Mouse (Mus musculus) neural tube, embryonic 14.5 days (tissue): ENCODE data around the gene Dact3. TPM values are rescaled to one million over a fixed set of nuclear protein-coding genes. Genes with fewer than 3 reads are reported as not detected.

ENCODE experiments used
- ATAC-seq: fragments of 200-750 bp; cut with Nextera tagmentation; 2 replicates; pipeline ENCODE4 v1.8.0; 2017; ENCODE audit warnings: low read depth, mild to moderate bottlenecking, moderate TSS enrichment, moderate library complexity
- H3K27ac ChIP-seq: fragments of 300-500 bp; sonication (generic); 2 replicates; pipeline ENCODE4 v1.5.1; 2014; ENCODE audit warnings: low read depth, mild to moderate bottlenecking, control low read depth, low read length, moderate library complexity, mixed read lengths
- H3K27me3 ChIP-seq: fragments of 300-500 bp; sonication (generic); 2 replicates; pipeline ENCODE4 v1.6.1; 2014; ENCODE audit warnings: low read length; ENCODE audit not compliant: control insufficient read depth, insufficient read depth
- H3K36me3 ChIP-seq: fragments of 300-500 bp; sonication (generic); 2 replicates; pipeline ENCODE4 v1.6.1; 2014; ENCODE audit warnings: low read length, mixed read lengths; ENCODE audit not compliant: control insufficient read depth, insufficient read depth
- H3K4me1 ChIP-seq: fragments of 300-500 bp; sonication (generic); 2 replicates; pipeline ENCODE4 v1.6.1; 2014; ENCODE audit warnings: low read length; ENCODE audit not compliant: control insufficient read depth, insufficient read depth
- H3K4me2 ChIP-seq: fragments of 300-500 bp; sonication (generic); 2 replicates; pipeline ENCODE4 v1.6.1; 2014; ENCODE audit warnings: mild to moderate bottlenecking, low read depth, low read length, control low read depth
- H3K4me3 ChIP-seq: fragments of 300-500 bp; sonication (generic); 2 replicates; pipeline ENCODE4 v1.5.1; 2014; ENCODE audit warnings: low read depth, low read length, control low read depth, mixed read lengths
- H3K9ac ChIP-seq: fragments of 300-500 bp; sonication (generic); replicated peaks from 2 replicates; pipeline ENCODE4 v1.6.1; 2014; ENCODE audit warnings: low read depth, mild to moderate bottlenecking, control low read depth, low read length, mixed read lengths
- H3K9me3 ChIP-seq: fragments of 300-500 bp; sonication (generic); 2 replicates; pipeline ENCODE4 v1.6.1; 2016; ENCODE audit warnings: low read length; ENCODE audit not compliant: control insufficient read depth
- WGBS: fragments of 180-500 bp; shearing (Covaris S2); extraction: QIAGEN DNeasy Blood & Tissue Kit; methylation state at CpG from one replicate; pipeline ENCODE4 v1.1.7; 2014; 5-methylcytosine and 5-hydroxymethylcytosine counted together
- polyA plus RNA-seq: library from polyadenylated mRNA; unstranded; fragments of >200 nt; fragmentation: Nextera tagmentation; extraction: Ambion mirVana; gene quantifications from 2 replicates; pipeline ENCODE4 v1.2.1, GENCODE M21; 2014

Dact3 gene
- polyA plus RNA-seq, 1 experiment from 2014 or later, result 6.1 TPM

GRCm38 (mm10) chr7:16906889-16907559, 31.9 kb downstream of the Dact3 start:
- no peaks in the 10 kb centered on the region for H3K4me1 ChIP-seq
- H3K4me3 ChIP-seq, result no peak overlapping the region
- H3K27ac ChIP-seq, result no peak overlapping the region
- 0 out of 2 replicates have a peak overlapping the region, but pooled peaks have one; percentile 8 for H3K9ac ChIP-seq
- H3K27me3 ChIP-seq, result no peaks in the 10 kb centered on the region
- WGBS, result 93% methylated on average over 40 of the region's 41 CpGs
- no peak overlapping the region for H3K4me2 ChIP-seq
- no peak for ATAC-seq
- H3K9me3 ChIP-seq, result no peaks in the 10 kb centered on the region
- H3K36me3 ChIP-seq, result no peaks in the 10 kb centered on the region

DNA sequence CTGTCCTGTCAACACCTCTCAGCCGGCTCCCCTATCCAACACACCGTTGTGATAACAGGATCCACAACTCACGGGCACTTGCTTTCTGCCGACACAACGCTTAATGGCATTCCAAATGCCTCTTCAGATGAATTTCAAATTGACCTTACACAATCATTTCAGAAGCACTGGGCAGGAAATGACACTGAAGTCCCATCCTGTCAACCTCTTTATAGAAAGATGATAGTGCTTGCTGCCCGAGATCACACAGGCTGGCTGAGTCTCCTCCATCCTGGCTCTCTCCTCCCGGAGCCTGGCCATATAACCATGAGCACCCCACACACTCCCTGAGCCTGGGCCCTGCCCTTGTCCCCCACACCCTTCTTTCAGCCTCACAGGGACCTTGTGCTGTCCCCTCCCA, 32.7 kb downstream of the Dact3 start:
- Histone ChIP-seq H3K4me3 (no peak overlapping the region), H3K4me2 (no peak overlapping the region), H3K27me3 (no peaks in the 10 kb centered on the region), H3K4me1 (no peaks in the 10 kb centered on the region), H3K9me3 (no peaks in the 10 kb centered on the region), H3K27ac (no peak overlapping the region), H3K36me3 (no peaks in the 10 kb centered on the region), H3K9ac (no peak overlapping the region)
- WGBS, result 79% methylated on average over 7 of the region's 7 CpGs
- no peak for ATAC-seq

DNA sequence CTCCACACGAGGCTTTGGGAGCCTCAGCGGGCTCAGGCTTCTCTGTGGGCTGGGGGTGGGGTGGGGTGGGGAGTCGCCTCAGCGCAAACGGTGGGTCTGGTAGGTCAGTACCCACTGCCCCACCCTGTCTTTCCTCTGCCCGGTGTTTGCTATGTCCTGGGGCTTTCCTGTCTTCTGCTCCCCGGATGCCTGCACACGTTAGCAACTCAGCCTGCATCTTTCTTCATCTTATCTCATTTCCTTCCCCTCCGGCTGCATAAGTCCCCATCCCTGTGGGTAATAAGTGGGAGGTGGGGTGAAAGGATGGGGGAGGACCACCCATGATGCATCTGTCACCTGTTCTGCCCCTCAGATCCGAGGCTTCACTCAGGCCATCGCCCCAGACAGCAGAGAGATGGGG, 33.2 kb downstream of the Dact3 start:
- Histone ChIP-seq H3K9me3 (no peaks in the 10 kb centered on the region), H3K27ac (no peak overlapping the region), H3K4me2 (no peak overlapping the region), H3K9ac (peak overlapping the region; percentile 34; the same call in 1 of the 2 replicates), H3K27me3 (no peaks in the 10 kb centered on the region), H3K4me3 (no peak overlapping the region), H3K4me1 (no peaks in the 10 kb centered on the region), H3K36me3 (0 out of 2 replicates have a peak, but pooled peaks cover 3% of the 10 kb centered on the region)
- 64% methylated on average over 11 of the region's 11 CpGs for WGBS
- ATAC-seq, result no peak

DNA sequence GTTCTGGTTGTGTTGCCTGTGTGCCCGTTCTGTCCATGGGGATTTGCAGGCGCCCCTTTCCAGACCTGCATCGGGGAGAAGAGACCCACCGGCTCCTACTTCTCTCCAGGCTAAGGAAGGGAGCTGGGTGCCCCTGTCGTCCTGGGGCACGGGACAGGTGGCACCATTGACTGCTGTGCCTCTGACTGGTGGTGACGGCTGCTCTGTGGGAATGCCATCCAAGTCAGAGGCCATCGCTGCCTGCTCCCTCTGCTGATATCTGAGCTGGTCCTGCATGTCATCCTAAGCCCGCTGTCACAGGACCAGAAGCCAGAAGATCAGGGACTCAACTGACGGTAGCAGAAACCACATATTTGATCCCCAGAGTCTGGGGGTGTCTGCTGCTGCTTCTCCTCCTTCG, 33.7 kb downstream of the Dact3 start:
- Histone ChIP-seq H3K27ac (no peak overlapping the region), H3K9me3 (no peaks in the 10 kb centered on the region), H3K9ac (no peak overlapping the region), H3K4me2 (no peak overlapping the region), H3K4me1 (no peaks in the 10 kb centered on the region), H3K4me3 (no peak overlapping the region), H3K27me3 (no peaks in the 10 kb centered on the region), H3K36me3 (0 out of 2 replicates have a peak, but pooled peaks cover 6% of the 10 kb centered on the region)
- WGBS, result 69% methylated on average over 11 of the region's 11 CpGs
- ATAC-seq, result no peak

- ATAC-seq, result no peak
- H3K4me1 ChIP-seq, result no peaks in the 10 kb centered on the region
- H3K4me3 ChIP-seq, result no peak overlapping the region
- H3K36me3 ChIP-seq, result peaks cover 13% of the 10 kb centered on the region
- WGBS, result 57% methylated on average over 10 of the region's 10 CpGs
- no peaks in the 10 kb centered on the region for H3K27me3 ChIP-seq
- H3K9ac ChIP-seq, result no peak overlapping the region
- H3K9me3 ChIP-seq, result no peaks in the 10 kb centered on the region
- no peak overlapping the region for H3K4me2 ChIP-seq
- no peak overlapping the region for H3K27ac ChIP-seq
Observed at GRCm38 (mm10) chr7:16909909-16910308, 34.8 kb downstream of the Dact3 start.

DNA sequence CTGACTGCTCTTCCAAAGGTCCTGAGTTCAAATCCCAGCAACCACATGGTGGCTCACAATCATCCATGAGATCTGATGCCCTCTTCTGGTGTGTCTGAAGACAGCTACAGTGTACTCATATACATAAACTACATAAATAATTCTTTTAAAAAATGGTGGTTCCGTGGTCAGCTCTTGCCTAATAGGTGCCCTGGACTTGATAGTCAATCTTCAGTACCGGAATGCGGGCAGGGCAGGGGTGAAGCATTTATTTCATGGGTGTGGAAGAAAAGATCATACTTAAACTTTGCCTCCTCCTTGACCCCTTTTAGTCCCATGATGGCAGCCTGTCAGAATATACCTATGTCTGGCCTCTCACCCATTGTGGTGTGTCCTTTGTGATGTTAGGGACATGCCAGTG, 36.8 kb downstream of the Dact3 start:
- no peak for ATAC-seq
- WGBS, result 92% methylated on average over 3 of the region's 3 CpGs
- Histone ChIP-seq H3K4me3 (no peak overlapping the region), H3K27ac (no peak overlapping the region), H3K9me3 (no peaks in the 10 kb centered on the region), H3K4me1 (no peaks in the 10 kb centered on the region), H3K4me2 (no peak overlapping the region), H3K36me3 (peaks cover 30% of the 10 kb centered on the region), H3K9ac (no peak overlapping the region), H3K27me3 (no peaks in the 10 kb centered on the region)

- no peak overlapping the region for H3K4me3 ChIP-seq
- no peak for ATAC-seq
- H3K9ac ChIP-seq, result no peak overlapping the region
- no peak overlapping the region for H3K27ac ChIP-seq
- H3K4me1 ChIP-seq, result no peaks in the 10 kb centered on the region
- WGBS, result 49% methylated on average over 6 of the region's 6 CpGs
- H3K36me3 ChIP-seq, result peaks cover 34% of the 10 kb centered on the region
- no peaks in the 10 kb centered on the region for H3K9me3 ChIP-seq
- no peak overlapping the region for H3K4me2 ChIP-seq
- no peaks in the 10 kb centered on the region for H3K27me3 ChIP-seq
Observed at GRCm38 (mm10) chr7:16912360-16912759, 37.2 kb downstream of the Dact3 start.

DNA sequence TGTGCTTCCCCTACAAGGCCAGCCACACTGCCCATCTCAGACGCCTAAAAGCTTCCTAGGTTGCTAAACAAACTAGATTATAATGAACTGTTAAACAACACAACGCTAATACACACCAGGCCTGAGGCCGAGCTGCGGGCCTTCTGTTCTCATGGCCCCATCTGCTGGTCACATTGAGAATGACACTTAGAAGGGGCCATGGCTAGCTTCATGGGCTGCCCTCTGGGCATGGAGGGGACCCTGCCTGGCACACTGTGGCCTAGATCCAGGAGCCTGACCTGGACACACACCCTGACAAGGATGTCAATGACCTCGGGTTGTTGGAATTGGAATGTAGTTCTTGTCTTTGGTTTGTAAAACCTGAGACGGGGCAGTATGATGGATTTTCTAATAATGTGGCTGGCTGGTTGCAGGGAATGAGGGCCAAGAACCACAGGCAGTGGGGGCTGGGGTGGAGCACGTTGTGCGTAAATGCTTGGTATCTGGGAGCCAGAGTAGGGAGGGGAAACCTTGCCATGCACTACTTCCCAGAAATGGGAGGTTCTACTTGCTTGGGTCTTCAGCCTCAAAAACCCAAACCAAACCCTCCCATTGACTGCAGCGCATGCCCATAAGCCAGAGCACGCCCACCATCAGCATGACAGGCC, 38.8 kb downstream of the Dact3 start:
- Histone ChIP-seq H3K9me3 (no peaks in the 10 kb centered on the region), H3K4me3 (no peak overlapping the region), H3K4me1 (peaks cover 3% of the 10 kb centered on the region; the same call in 1 of the 2 replicates), H3K9ac (no peak overlapping the region), H3K36me3 (peaks cover 49% of the 10 kb centered on the region), H3K4me2 (no peak overlapping the region), H3K27me3 (no peaks in the 10 kb centered on the region), H3K27ac (no peak overlapping the region)
- ATAC-seq, result peak; percentile 69
- WGBS, result 40% methylated on average over 10 of the region's 10 CpGs
